Mouse (Mus musculus): ENCODE results near the gene Llph.

DNA sequence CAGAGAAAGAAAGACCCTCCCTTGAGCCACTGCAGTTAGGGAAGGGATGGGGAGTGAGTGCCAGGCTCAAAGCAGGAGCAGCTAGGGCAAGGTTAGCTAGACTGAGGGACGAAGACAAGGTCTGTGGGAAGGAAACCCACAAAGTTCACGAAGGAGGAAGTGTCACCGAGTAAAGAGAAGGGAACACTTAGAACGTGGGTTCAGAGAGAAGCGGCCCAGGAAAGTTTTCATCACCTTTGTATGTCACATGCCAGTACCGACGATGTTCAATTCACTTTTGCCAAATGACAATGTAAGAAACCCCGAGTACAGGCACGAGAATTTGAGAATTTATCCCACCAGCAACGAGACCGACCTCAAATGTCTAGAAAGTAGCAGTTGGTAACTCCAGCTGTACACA is 37.6 kb upstream of the Llph start:
- TF ChIP-seq MAX (IDR thresholded peaks at IDR 0.05; ENCODE audit: low read depth) = no peak
- TF ChIP-seq POLR2A (IDR thresholded peaks at IDR 0.05; ENCODE audit: insufficient read length, low read depth) = no peak
- no peak for TF ChIP-seq POLR2AphosphoS2 (IDR thresholded peaks at IDR 0.05; ENCODE audit: insufficient read length, low read depth)
- no peak for TF ChIP-seq USF1 (IDR thresholded peaks at IDR 0.05; ENCODE audit: low read depth)
- TF ChIP-seq TCF12 (IDR thresholded peaks at IDR 0.05; ENCODE audit: insufficient read depth, poor library complexity, severe bottlenecking) = no peak
- no peak for TF ChIP-seq MYOG (IDR thresholded peaks at IDR 0.05; ENCODE audit: control insufficient read depth in 1 of 3, insufficient read depth in 1 of 3, insufficient read length in 2 of 3, low read depth in 2 of 3)
